Mouse (Mus musculus): Measurements from ENCODE around the gene Fam126a. TPM values are rescaled to one million over a fixed set of nuclear protein-coding genes. Genes with fewer than 3 reads are reported as not detected.

Gene Fam126a
- 10 to 100 TPM; 35.3 TPM for total RNA-seq (2023)

GRCm38 (mm10) chr5:24030579-24030969 lies at the start of gene Fam126a:
Gene Fam126a, minus strand, starts transcription at chr5:24030690.

Other genes starting within 250 kb of the Fam126a start
- 1 to 10 TPM; 7.0 to 7.6 TPM for gene Pus7, start 247.0 kb downstream of the Fam126a start, total RNA-seq (2023)
- gene Rint1, start 243.0 kb downstream of the Fam126a start, total RNA-seq (2023): 10 to 100 TPM; 13.9 to 14.8 TPM
- 10 to 100 TPM; 42.1 to 47.7 TPM for gene Tomm7, start 186.5 kb downstream of the Fam126a start, total RNA-seq (2023)
- 10 to 100 TPM; 11.3 to 13.1 TPM for gene Klhl7, start 69.9 kb upstream of the Fam126a start, total RNA-seq (2023)
- 1 to 10 TPM; 6.8 to 8.0 TPM for gene Nupl2, start 134.3 kb upstream of the Fam126a start, total RNA-seq (2023)

Measured in monocyte, adult 59 days (primary cell).